Mouse (Mus musculus): Measurements from ENCODE around the gene Churc1.

- TF ChIP-seq POLR2A (IDR thresholded peaks at IDR 0.05; ENCODE audit: insufficient read depth, low read depth, low read length) (no peak), CTCF (IDR thresholded peaks at IDR 0.05) (peak; percentile 35)
Measured at GRCm38 (mm10) chr12:76777845-76778244, 12.5 kb downstream of the Churc1 start.
